Mouse (Mus musculus): ENCODE measurements around the gene Zfp119b.

DNA sequence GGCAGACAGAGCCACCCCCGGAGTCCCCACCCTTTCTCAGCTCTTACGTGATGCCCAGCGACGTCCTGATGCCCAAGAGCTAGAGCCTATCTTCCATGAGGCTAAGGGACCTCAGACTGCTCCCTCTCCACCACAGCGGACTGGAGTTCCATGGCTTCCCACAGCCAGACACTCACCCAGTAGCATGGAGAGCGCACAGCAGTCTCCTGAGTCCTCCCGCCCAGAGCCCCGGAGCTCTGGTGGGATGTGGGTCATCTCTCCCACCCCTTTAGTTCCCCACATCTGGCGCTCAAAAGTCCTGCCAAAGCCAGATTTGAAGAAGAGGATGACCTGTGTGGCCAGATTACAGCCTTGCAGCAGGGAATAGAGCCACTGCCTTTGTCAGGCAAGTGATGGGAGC, 1.3 kb upstream of the Zfp119b start:
- TF ChIP-seq CTCF (conservative IDR thresholded peaks at IDR 0.05; ENCODE audit: insufficient read depth, insufficient read length, low read depth, low read length) (no peak), POLR2A (IDR thresholded peaks at IDR 0.05; ENCODE audit: low read depth, low read length) (no peak)
